Mouse (Mus musculus) activated CD4-positive, CD25-positive, alpha-beta regulatory T cell, adult 4 months (primary cell): ENCODE data around the gene Nup107. TPM values are rescaled to one million over a fixed set of nuclear protein-coding genes. Genes with fewer than 3 reads are reported as not detected.

Experiments
- ATAC-seq: one replicate; pipeline ENCODE4 v1.8.0; 2017
- polyA plus RNA-seq, 2 experiments: library from polyadenylated mRNA; unstranded; fragments of 100-300 nt; shearing (Covaris generic); gene quantifications; one replicate each; pipeline ENCODE4 v1.2.1; 2017

Gene Nup107
- polyA plus RNA-seq: 10 to 100 TPM; 45.3 to 51.8 TPM

- peak; percentile 89 for ATAC-seq
These were observed at the start of gene Nup107 for GRCm38 (mm10) chr10:117792141-117793091. Gene Nup107 (minus strand): TSS chr10:117792705.

GRCm38 (mm10) chr10:117841765-117842164 lies 49.3 kb upstream of the Nup107 start:
- ATAC-seq: no peak

GRCm38 (mm10) chr10:117840431-117840995 lies 48.0 kb upstream of the Nup107 start:
- no peak for ATAC-seq

- no peak for ATAC-seq
These were observed 47.2 kb upstream of the Nup107 start for GRCm38 (mm10) chr10:117839737-117840136.

GRCm38 (mm10) chr10:117838924-117839323 lies 46.4 kb upstream of the Nup107 start:
- ATAC-seq: no peak

GRCm38 (mm10) chr10:117836354-117836753 lies 43.8 kb upstream of the Nup107 start:
- peak; percentile 52 for ATAC-seq

GRCm38 (mm10) chr10:117835453-117835852 lies 42.9 kb upstream of the Nup107 start:
- ATAC-seq: no peak

GRCm38 (mm10) chr10:117830797-117831196 lies 38.3 kb upstream of the Nup107 start:
- peak; percentile 4 for ATAC-seq

GRCm38 (mm10) chr10:117829472-117830155 lies 37.1 kb upstream of the Nup107 start:
- peak; percentile 79 for ATAC-seq

GRCm38 (mm10) chr10:117829022-117829421 lies 36.5 kb upstream of the Nup107 start:
- ATAC-seq: no peak

GRCm38 (mm10) chr10:117828536-117828935 lies 36.0 kb upstream of the Nup107 start:
- no peak for ATAC-seq

- ATAC-seq: no peak
These were observed 32.1 kb upstream of the Nup107 start for GRCm38 (mm10) chr10:117824647-117825046.

GRCm38 (mm10) chr10:117824139-117824538 lies 31.6 kb upstream of the Nup107 start:
- ATAC-seq: no peak

- ATAC-seq: no peak
These were observed 30.8 kb upstream of the Nup107 start for GRCm38 (mm10) chr10:117823321-117823720.

- ATAC-seq: no peak
These were observed 26.1 kb upstream of the Nup107 start for GRCm38 (mm10) chr10:117818600-117818999.

- ATAC-seq: no peak
These were observed 24.2 kb upstream of the Nup107 start for GRCm38 (mm10) chr10:117816721-117817120.

- ATAC-seq: no peak
These were observed 20.0 kb upstream of the Nup107 start for GRCm38 (mm10) chr10:117812501-117812900.

GRCm38 (mm10) chr10:117811555-117811954 lies 19.1 kb upstream of the Nup107 start:
- ATAC-seq: no peak

GRCm38 (mm10) chr10:117810506-117810905 lies 18.0 kb upstream of the Nup107 start:
- ATAC-seq: no peak

- peak; percentile 90 for ATAC-seq
These were observed 15.6 kb upstream of the Nup107 start for GRCm38 (mm10) chr10:117808068-117808467.

GRCm38 (mm10) chr10:117805919-117806318 lies 13.4 kb upstream of the Nup107 start:
- no peak for ATAC-seq

- peak; percentile 30 for ATAC-seq
These were observed 11.7 kb upstream of the Nup107 start for GRCm38 (mm10) chr10:117803870-117804850.
